9 mouse cellular contexts compared by ENCODE assay signal in the genomic region with DNA sequence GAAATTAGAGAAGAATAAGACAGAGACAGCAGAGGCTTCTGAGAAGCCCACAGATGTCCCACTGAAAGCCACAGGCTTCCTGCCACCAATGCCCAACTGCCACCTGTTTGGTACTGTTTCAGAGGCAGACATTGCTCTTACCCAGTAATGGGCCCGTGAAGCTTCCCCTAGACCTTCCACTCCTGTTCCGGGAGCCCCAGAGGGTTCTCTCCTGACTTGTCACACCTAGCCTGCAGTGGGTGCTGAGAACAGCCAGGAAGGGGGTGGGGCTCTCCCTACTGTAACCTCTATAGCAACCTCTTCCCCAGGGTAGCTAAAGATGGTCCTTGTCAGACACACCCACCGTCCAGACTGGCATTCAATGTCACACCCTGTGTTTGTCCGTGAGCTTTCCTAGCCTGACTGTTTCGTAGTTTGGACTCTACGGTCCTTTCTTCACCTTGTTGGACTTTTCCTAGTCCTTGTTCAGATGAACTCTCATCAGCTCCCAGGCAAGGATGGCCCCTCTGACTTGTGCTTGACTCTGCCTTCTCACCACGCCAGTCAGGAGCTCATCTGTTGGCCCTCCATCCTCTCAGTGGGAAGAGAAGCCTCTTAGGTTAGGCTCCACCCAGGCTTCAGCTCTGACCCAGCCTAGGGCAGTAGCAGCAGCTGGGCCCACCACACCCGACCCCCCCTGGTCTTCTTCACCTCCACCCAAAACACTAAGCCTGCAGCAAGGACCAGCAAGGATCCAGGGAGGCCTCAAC. TPM values are rescaled to one million over a fixed set of nuclear protein-coding genes. Genes with fewer than 3 reads are reported as not detected.
DNase-seq lines count a peak whose midpoint lies in the region; ATAC-seq lines count a peak whose summit lies in the region.
"Had no signal": no experiment of that assay in that cellular context is flagged by ENCODE, and none has a peak within 500 bp of the region (broad histone marks: within the 10 kb centered on the region; RNA-seq: fewer than 3 reads in every experiment).

No protein-coding gene starts in this region.

- no peak overlapping the region for H3K4me3 ChIP-seq in midbrain, embryonic 11.5 days (ENCODE audit: low read depth, low read length)
- H3K4me3 ChIP-seq: heart, adult 2 months had no signal

- no peak overlapping the region for H3K9ac ChIP-seq in midbrain, embryonic 11.5 days (ENCODE audit: low read length)

- H3K4me2 ChIP-seq in midbrain, embryonic 11.5 days, result no peak overlapping the region; the same call in 1 of the 2 replicates

- no peak for ATAC-seq in cerebellum, adult (ENCODE audit: insufficient number of reproducible peaks, low FRiP score, low TSS enrichment)
- ATAC-seq in midbrain, embryonic 11.5 days (ENCODE audit: low FRiP score), result no peak

- no peak overlapping the region for H3K27ac ChIP-seq in midbrain, embryonic 11.5 days (ENCODE audit: low read depth, low read length)
- H3K27ac ChIP-seq: heart, adult 2 months had no signal

- no peaks in the 10 kb centered on the region for H3K36me3 ChIP-seq in midbrain, embryonic 11.5 days (ENCODE audit: control insufficient read depth, insufficient read depth, low read length)

- no peaks in the 10 kb centered on the region; the same call in 1 of the 2 replicates for H3K27me3 ChIP-seq in midbrain, embryonic 11.5 days (ENCODE audit: control insufficient read depth, insufficient read depth, low read length)

- peak; percentile 25 to 46 for DNase-seq in cerebellum, postnatal 25 days
- peak; percentile 36 for DNase-seq in testis, postnatal 10 days (ENCODE audit: low spot score)
- DNase-seq in testis, postnatal 14 days (ENCODE audit: low spot score), result no peak
- DNase-seq in midbrain, embryonic 11.5 days (ENCODE audit: low spot score, missing footprints), result peak; percentile 78
- DNase-seq in c-Kit-positive CD71-positive TER-119-positive erythroid progenitor cells, embryonic 14.5 days (ENCODE audit: low spot score), result no peak
- no peak for DNase-seq in right cerebral cortex, postnatal 4 days
- no peak for DNase-seq in cerebellum, postnatal 4 days (ENCODE audit: low spot score in 2 of 2)

- WGBS in midbrain, embryonic 11.5 days, result 81% methylated on average over 8 of the region's 8 CpGs

- no peaks in the 10 kb centered on the region for H3K9me3 ChIP-seq in midbrain, embryonic 11.5 days (ENCODE audit: control insufficient read depth, low read length)

- peaks cover 4% of the 10 kb centered on the region for H3K4me1 ChIP-seq in midbrain, embryonic 11.5 days (ENCODE audit: control insufficient read depth, insufficient read depth, low read length)

RNA-seq across cellular contexts. Expression of a gene that starts 1.6 kb away (rescaled TPM):
- polyA plus RNA-seq in midbrain, embryonic 11.5 days (2014; fragmentation: Nextera tagmentation; extraction: Ambion mirVana), result 3.5 and 3.7 TPM in 2 replicates

RNA-seq across cellular contexts. Expression of a gene that starts 22.8 kb away (rescaled TPM):
- polyA plus RNA-seq in midbrain, embryonic 11.5 days (2014; fragmentation: Nextera tagmentation; extraction: Ambion mirVana), result 0.07 TPM in 1 of 2 replicates, not detected in the other

RNA-seq across cellular contexts. Expression of a gene that starts 31.2 kb away (rescaled TPM):
- polyA plus RNA-seq in midbrain, embryonic 11.5 days (2014; fragmentation: Nextera tagmentation; extraction: Ambion mirVana), result 0.18 and 0.23 TPM in 2 replicates

RNA-seq across cellular contexts. Expression of a gene that starts 57.2 kb away (rescaled TPM):
- 10.1 and 11.1 TPM in 2 replicates for polyA plus RNA-seq in midbrain, embryonic 11.5 days (2014; fragmentation: Nextera tagmentation; extraction: Ambion mirVana)

Comparison
In these comparisons a context has a peak if more than half of its experiments do, and no peak if none do; other contexts are left out.
1. DNase-seq: peak in cerebellum, postnatal 25 days (2 of 2), testis, postnatal 10 days (single experiment) and midbrain, embryonic 11.5 days (single experiment); none in testis, postnatal 14 days (single experiment), c-Kit-positive CD71-positive TER-119-positive erythroid progenitor cells, embryonic 14.5 days (single experiment), right cerebral cortex, postnatal 4 days (single experiment) and cerebellum, postnatal 4 days (0 of 2).